Mouse (Mus musculus) macrophage (primary cell): ENCODE data around the gene Gatad2a. TPM values are rescaled to one million over a fixed set of nuclear protein-coding genes. Genes with fewer than 3 reads are reported as not detected.

Experiments used
- H3K27ac ChIP-seq: fragments of 350-480 bp; formaldehyde crosslinking; 2 replicates; pipeline ENCODE4 v1.9.0; 2021
- H3K36me3 ChIP-seq: fragments of 350-480 bp; formaldehyde crosslinking; 2 replicates; pipeline ENCODE4 v1.9.0; 2021; ENCODE audit errors: inconsistent target
- H3K4me3 ChIP-seq: fragments of 350-480 bp; formaldehyde crosslinking; 2 replicates; pipeline ENCODE4 v1.9.0; 2021; ENCODE audit errors: inconsistent target
- H3K79me2 ChIP-seq: fragments of 350-480 bp; formaldehyde crosslinking; 2 replicates; pipeline ENCODE4 v1.9.0; 2021; ENCODE audit errors: inconsistent target
- WGBS: methylation state at CpG from one replicate; pipeline ENCODE4 v1.1.7; 2026; ENCODE audit warnings: inconsistent platforms; ENCODE audit not compliant: missing documents; 5-methylcytosine and 5-hydroxymethylcytosine counted together
- polyA plus RNA-seq: library from polyadenylated mRNA; stranded (reverse); fragments of 250-400 nt; gene quantifications from 3 replicates; pipeline ENCODE4 v1.2.4, GENCODE M21; 2018; ENCODE audit warnings: inconsistent platforms

The Gatad2a gene
- polyA plus RNA-seq, 1 experiment from 2014 or later: 65.2 TPM

GRCm38 (mm10) chr8:69874155-69874554, 122.0 kb downstream of the Gatad2a start:
- no peak overlapping the region for H3K27ac ChIP-seq
- no peak overlapping the region for H3K4me3 ChIP-seq
- WGBS: 13% methylated on average over 9 of the region's 9 CpGs
- H3K36me3 ChIP-seq: no peaks in the 10 kb centered on the region
- H3K79me2 ChIP-seq: no peaks in the 10 kb centered on the region

DNA sequence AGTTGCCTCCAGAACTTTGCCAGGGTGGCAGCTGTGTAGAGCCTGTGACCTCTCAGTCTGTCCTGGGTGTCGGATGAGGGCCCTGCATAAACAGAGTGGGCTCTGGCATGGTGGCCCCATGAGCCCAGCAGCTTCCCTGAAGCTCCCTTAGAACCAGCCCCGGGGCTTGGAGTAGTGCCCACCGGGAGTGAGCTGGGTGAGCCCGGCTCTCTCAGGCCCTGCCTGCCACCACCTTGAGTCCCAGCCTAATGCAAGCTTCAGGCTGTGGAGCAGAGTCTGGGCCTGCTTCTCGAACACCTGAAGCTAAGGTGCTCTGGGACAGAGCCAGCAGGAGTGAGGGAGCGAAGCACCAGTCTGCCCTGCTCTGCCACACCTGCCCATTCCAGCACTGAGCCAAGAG, 125.3 kb downstream of the Gatad2a start:
- WGBS: 93% methylated on average over 6 of the region's 6 CpGs
- no peaks in the 10 kb centered on the region for H3K36me3 ChIP-seq
- H3K27ac ChIP-seq: no peak overlapping the region
- H3K79me2 ChIP-seq: no peaks in the 10 kb centered on the region
- no peak overlapping the region for H3K4me3 ChIP-seq

DNA sequence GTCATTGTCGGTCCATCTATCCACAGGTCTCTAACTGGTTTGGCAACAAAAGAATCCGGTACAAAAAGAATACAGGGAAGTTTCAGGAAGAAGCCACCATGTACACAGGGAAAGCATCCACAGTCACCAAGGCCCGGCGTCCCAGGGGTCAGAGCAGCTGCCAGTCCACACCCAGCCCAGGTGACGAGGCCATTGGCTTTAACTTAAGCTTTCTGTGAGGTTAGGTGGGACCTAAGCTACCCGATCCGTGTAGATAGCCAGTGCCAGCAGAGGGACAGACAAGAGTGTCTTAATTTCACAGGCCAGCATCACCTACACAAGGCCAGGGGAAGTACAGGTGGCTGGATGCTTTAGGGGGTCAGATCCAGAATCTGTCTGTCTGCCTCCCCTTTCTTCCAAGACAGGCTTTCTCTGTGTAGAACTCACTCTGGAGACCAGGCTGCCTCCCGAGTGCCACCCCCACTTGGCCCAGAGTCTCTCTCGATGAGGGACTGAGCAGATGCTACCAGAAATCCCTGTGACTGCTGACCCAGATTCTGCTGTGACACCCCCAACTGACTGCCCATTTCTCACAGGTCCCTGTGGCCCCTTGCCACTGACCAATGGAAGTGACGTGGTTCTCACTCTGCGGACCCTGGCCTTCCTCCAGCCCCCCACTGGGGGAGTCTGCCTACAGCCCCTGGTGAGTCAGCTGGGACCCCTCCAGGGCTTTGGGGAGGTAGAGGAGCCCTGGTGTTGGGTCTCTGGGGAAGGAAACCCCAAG, 126.0 kb downstream of the Gatad2a start:
- 91% methylated on average over 11 of the region's 11 CpGs for WGBS
- no peaks in the 10 kb centered on the region for H3K79me2 ChIP-seq
- no peak overlapping the region for H3K27ac ChIP-seq
- no peaks in the 10 kb centered on the region for H3K36me3 ChIP-seq
- H3K4me3 ChIP-seq: no peak overlapping the region

- no peak overlapping the region for H3K27ac ChIP-seq
- H3K4me3 ChIP-seq: no peak overlapping the region
- no peaks in the 10 kb centered on the region for H3K79me2 ChIP-seq
- H3K36me3 ChIP-seq: no peaks in the 10 kb centered on the region
- WGBS: 96% methylated on average over 4 of the region's 5 CpGs
These were observed 128.4 kb downstream of the Gatad2a start for GRCm38 (mm10) chr8:69867696-69868326.

DNA sequence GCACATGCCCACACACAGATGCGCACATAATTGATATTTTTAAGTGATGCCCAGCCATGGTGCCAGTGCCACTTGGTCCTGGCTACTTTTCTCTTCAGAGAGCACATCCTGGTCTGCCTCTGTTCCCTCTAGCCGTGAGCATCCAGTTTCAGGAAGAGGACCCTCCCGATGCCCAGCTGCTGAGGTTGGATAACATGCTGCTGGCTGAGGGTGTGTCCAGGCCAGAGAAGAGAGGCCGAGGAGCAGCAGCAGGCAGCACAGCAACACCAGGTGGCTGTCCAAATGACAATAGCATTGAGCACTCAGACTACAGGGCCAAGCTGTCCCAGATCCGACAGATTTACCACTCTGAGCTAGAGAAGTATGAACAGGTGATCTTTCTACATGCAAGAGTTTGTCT, 132.0 kb downstream of the Gatad2a start:
- no peak overlapping the region for H3K27ac ChIP-seq
- no peak overlapping the region for H3K4me3 ChIP-seq
- no peaks in the 10 kb centered on the region for H3K36me3 ChIP-seq
- H3K79me2 ChIP-seq: no peaks in the 10 kb centered on the region
- WGBS: 94% methylated on average over 5 of the region's 5 CpGs

DNA sequence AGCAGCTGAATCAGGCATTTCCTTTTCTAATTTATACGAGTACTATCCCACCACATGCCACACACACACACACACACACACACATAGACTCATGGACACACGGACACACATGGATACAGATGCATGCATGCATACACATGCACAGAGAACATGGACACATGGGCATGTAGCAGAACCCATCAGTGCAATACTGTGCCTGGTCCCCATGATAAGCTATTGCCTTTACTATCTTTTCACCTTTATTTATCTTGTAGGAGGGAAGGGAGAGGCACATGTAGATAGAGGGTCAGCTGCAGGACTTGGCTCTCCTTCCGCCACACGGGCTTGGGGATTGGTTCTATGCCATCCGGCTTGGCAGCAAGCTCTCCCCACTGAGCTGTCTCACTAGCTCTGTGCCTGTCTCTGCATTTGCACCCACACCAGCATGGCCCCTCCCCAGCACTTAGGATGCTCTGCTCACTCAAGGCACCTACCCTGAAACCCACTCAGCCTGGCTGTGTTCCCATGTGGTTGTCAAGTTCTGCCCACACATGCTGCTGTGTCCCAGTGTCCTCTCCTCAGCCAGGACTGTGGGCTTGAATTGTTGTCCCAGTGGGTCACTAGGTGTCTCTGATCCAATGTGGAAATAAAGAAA, 132.7 kb downstream of the Gatad2a start:
- no peak overlapping the region for H3K27ac ChIP-seq
- 95% methylated on average over 5 of the region's 5 CpGs for WGBS

GRCm38 (mm10) chr8:69861251-69861650, 134.9 kb downstream of the Gatad2a start:
- Histone ChIP-seq H3K4me3 (no peak overlapping the region), H3K27ac (no peak overlapping the region), H3K79me2 (no peaks in the 10 kb centered on the region), H3K36me3 (no peaks in the 10 kb centered on the region)
- 21% methylated on average over 2 of the region's 2 CpGs for WGBS

More for the DNA sequence above, 132.7 kb downstream of the Gatad2a start:
- no peak overlapping the region for H3K4me3 ChIP-seq
- H3K36me3 ChIP-seq: no peaks in the 10 kb centered on the region
- H3K79me2 ChIP-seq: no peaks in the 10 kb centered on the region

DNA sequence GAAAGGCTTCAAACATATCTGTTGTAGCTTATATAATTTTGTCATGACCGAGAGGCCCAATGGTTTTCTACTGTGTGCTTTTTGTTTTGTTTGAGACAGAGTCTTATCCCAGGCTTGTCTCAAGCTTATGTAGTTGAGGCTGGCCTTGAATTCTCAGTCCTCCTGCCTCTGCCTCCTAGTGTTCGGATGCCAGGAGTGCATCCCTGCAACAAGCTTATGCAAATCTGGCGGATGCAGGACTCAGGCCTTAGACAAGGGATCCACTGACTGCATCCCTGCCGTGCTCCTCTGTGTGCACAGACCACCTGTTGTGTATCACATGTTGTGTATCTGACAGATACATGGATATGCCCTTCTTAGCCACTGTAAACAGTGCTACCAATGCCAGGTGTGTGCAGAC, 135.4 kb downstream of the Gatad2a start:
- no peaks in the 10 kb centered on the region for H3K79me2 ChIP-seq
- H3K4me3 ChIP-seq: no peak overlapping the region
- H3K27ac ChIP-seq: no peak overlapping the region
- H3K36me3 ChIP-seq: no peaks in the 10 kb centered on the region
- WGBS: 82% methylated on average over 4 of the region's 4 CpGs

Other genes starting within 250 kb of the Gatad2a start
- 3.1 to 6.2 TPM (median 3.8 TPM) in 3 replicates for gene Zfp963, start 246.4 kb downstream of the Gatad2a start, polyA plus RNA-seq
- 0.75 TPM in 1 of 3 replicates, not detected in the others for gene Gm20422, start 221.5 kb downstream of the Gatad2a start, polyA plus RNA-seq
- gene Atp13a1, start 205.2 kb downstream of the Gatad2a start, polyA plus RNA-seq: 22.5 to 33.4 TPM (median 32.7 TPM) in 3 replicates
- gene Zfp866, start 205.2 kb downstream of the Gatad2a start, polyA plus RNA-seq: 10.1 to 11.2 TPM (median 10.2 TPM) in 3 replicates
- 53.5 to 77.1 TPM (median 60.5 TPM) in 3 replicates for gene Gmip, start 187.7 kb downstream of the Gatad2a start, polyA plus RNA-seq
- 0.36 to 0.38 TPM (median 0.37 TPM) in 3 replicates for gene Lpar2, start 174.0 kb downstream of the Gatad2a start, polyA plus RNA-seq
- gene Pbx4, start 163.9 kb downstream of the Gatad2a start, polyA plus RNA-seq: 0.34 TPM in 1 of 3 replicates, not detected in the others
- not detected in 3 replicates for gene Cilp2, start 108.7 kb downstream of the Gatad2a start, polyA plus RNA-seq
- 0.22 to 0.84 TPM in 2 of 3 replicates, not detected in the other for gene Tssk6, start 94.2 kb downstream of the Gatad2a start, polyA plus RNA-seq
- 46.3 to 85.8 TPM (median 78.8 TPM) in 3 replicates for gene Ndufa13, start 93.8 kb downstream of the Gatad2a start, polyA plus RNA-seq
- 0.68 TPM in 1 of 3 replicates, not detected in the others for gene Yjefn3, start 93.7 kb downstream of the Gatad2a start, polyA plus RNA-seq
- gene Mau2, start 46.4 kb upstream of the Gatad2a start, polyA plus RNA-seq: 11.9 to 29.5 TPM (median 18.7 TPM) in 3 replicates
- 21.0 to 34.1 TPM (median 22.9 TPM) in 3 replicates for gene Sugp1, start 46.4 kb upstream of the Gatad2a start, polyA plus RNA-seq
- 0.10 TPM in 1 of 3 replicates, not detected in the others for gene Tm6sf2, start 76.5 kb upstream of the Gatad2a start, polyA plus RNA-seq
- gene Hapln4, start 87.1 kb upstream of the Gatad2a start, polyA plus RNA-seq: 0.03 TPM in 1 of 3 replicates, not detected in the others
- gene Ncan, start 124.5 kb upstream of the Gatad2a start, polyA plus RNA-seq: not detected in 3 replicates
- gene Nr2c2ap, start 134.9 kb upstream of the Gatad2a start, polyA plus RNA-seq: 18.4 to 44.2 TPM (median 25.7 TPM) in 3 replicates
- 4.5 to 7.7 TPM (median 7.3 TPM) in 3 replicates for gene Rfxank, start 142.8 kb upstream of the Gatad2a start, polyA plus RNA-seq
- gene Borcs8, start 143.1 kb upstream of the Gatad2a start, polyA plus RNA-seq: 31.7 to 53.1 TPM (median 41.2 TPM) in 3 replicates
- gene Mef2b, start 143.3 kb upstream of the Gatad2a start, polyA plus RNA-seq: not detected in 3 replicates
- gene Tmem161a, start 176.0 kb upstream of the Gatad2a start, polyA plus RNA-seq: 11.2 to 20.0 TPM (median 16.3 TPM) in 3 replicates
- 1.1 to 1.2 TPM (median 1.1 TPM) in 3 replicates for gene Slc25a42, start 215.9 kb upstream of the Gatad2a start, polyA plus RNA-seq
- 4.7 to 13.3 TPM (median 13.0 TPM) in 3 replicates for gene Sugp2, start 237.8 kb upstream of the Gatad2a start, polyA plus RNA-seq
- 1.4 to 8.6 TPM (median 4.8 TPM) in 3 replicates for gene Armc6, start 238.1 kb upstream of the Gatad2a start, polyA plus RNA-seq